Mouse (Mus musculus): ENCODE data around the gene Plxnb1.

The Plxnb1 gene

GRCm38 (mm10) chr9:109060898-109061295 lies 34.3 kb upstream of the Plxnb1 start:
- WGBS, result 78% methylated on average over 5 of the region's 5 CpGs

GRCm38 (mm10) chr9:109068095-109068735 lies 27.0 kb upstream of the Plxnb1 start:
- 94% methylated on average over 3 of the region's 3 CpGs for WGBS

GRCm38 (mm10) chr9:109073661-109074573 lies 21.3 kb upstream of the Plxnb1 start, which contains the start of gene Atrip:
Gene Atrip, minus strand, starts transcription at chr9:109074124.
- WGBS, result under 1% methylated on average over 57 of the region's 57 CpGs

GRCm38 (mm10) chr9:109080516-109080915 lies 14.7 kb upstream of the Plxnb1 start:
- 90% methylated on average over 3 of the region's 3 CpGs for WGBS

GRCm38 (mm10) chr9:109081749-109082123 lies 13.5 kb upstream of the Plxnb1 start:
- 4% methylated on average over 11 of the region's 11 CpGs for WGBS

- WGBS, result under 1% methylated on average over 37 of the region's 37 CpGs
Measured at GRCm38 (mm10) chr9:109082124-109082800, 12.9 kb upstream of the Plxnb1 start, which contains the start of the genes Ccdc51 and Tma7. Gene Ccdc51, plus strand, starts transcription at chr9:109082493. Gene Tma7, minus strand, starts transcription at chr9:109082587.

- WGBS, result 5% methylated on average over 2 of the region's 2 CpGs
Measured at GRCm38 (mm10) chr9:109084922-109085321, 10.3 kb upstream of the Plxnb1 start.

GRCm38 (mm10) chr9:109087987-109088386 lies 7.2 kb upstream of the Plxnb1 start:
- 7% methylated on average over 5 of the region's 5 CpGs for WGBS

- WGBS, result 45% methylated on average over 15 of the region's 15 CpGs
Measured at GRCm38 (mm10) chr9:109090446-109090845, 4.7 kb upstream of the Plxnb1 start.

GRCm38 (mm10) chr9:109091802-109092201 lies 3.4 kb upstream of the Plxnb1 start:
- 93% methylated on average over 8 of the region's 8 CpGs for WGBS

- 80% methylated on average over 6 of the region's 6 CpGs for WGBS
Measured at GRCm38 (mm10) chr9:109092799-109093198, 2.4 kb upstream of the Plxnb1 start.

- 43% methylated on average over 11 of the region's 11 CpGs for WGBS
Measured at GRCm38 (mm10) chr9:109093786-109094552, 1.2 kb upstream of the Plxnb1 start.

- 12% methylated on average over 21 of the region's 21 CpGs for WGBS
Measured at GRCm38 (mm10) chr9:109094553-109095136, 544 bp upstream of the Plxnb1 start.

GRCm38 (mm10) chr9:109096251-109096661 lies 1.1 kb downstream of the Plxnb1 start:
- 44% methylated on average over 9 of the region's 9 CpGs for WGBS

GRCm38 (mm10) chr9:109096856-109097255 lies 1.7 kb downstream of the Plxnb1 start:
- WGBS, result 40% methylated on average over 6 of the region's 6 CpGs

GRCm38 (mm10) chr9:109097291-109097690 lies 2.1 kb downstream of the Plxnb1 start:
- WGBS, result 48% methylated on average over 6 of the region's 6 CpGs

- 40% methylated on average over 5 of the region's 5 CpGs for WGBS
Measured at GRCm38 (mm10) chr9:109097831-109098230, 2.6 kb downstream of the Plxnb1 start.

GRCm38 (mm10) chr9:109098366-109098765 lies 3.2 kb downstream of the Plxnb1 start:
- 57% methylated on average over 8 of the region's 8 CpGs for WGBS

GRCm38 (mm10) chr9:109098969-109099368 lies 3.8 kb downstream of the Plxnb1 start:
- 48% methylated on average over 6 of the region's 6 CpGs for WGBS

- WGBS, result 78% methylated on average over 20 of the region's 20 CpGs
Measured at GRCm38 (mm10) chr9:109100307-109100928, 5.2 kb downstream of the Plxnb1 start.
